Mouse (Mus musculus): ENCODE data around the gene Fmod. TPM values are rescaled to one million over a fixed set of nuclear protein-coding genes. Genes with fewer than 3 reads are reported as not detected.

Gene Fmod
- polyA plus RNA-seq, 1 experiment = 0.23 TPM

GRCm38 (mm10) chr1:134060849-134061569 lies 24.0 kb downstream of the Fmod start:
- TF ChIP-seq MYOG (IDR thresholded peaks at IDR 0.05; ENCODE audit: control insufficient read depth in 1 of 3, insufficient read depth in 1 of 3, insufficient read length in 2 of 3, low read depth in 2 of 3) (peak in 2 of 3 experiments; percentile 57 to 65), USF1 (IDR thresholded peaks at IDR 0.05; ENCODE audit: low read depth) (no peak), MYOD1 (IDR thresholded peaks at IDR 0.05; ENCODE audit: control insufficient read depth in 1 of 3, insufficient read length in 2 of 3, low read depth in 2 of 3) (peak in 2 of 3 experiments; percentile 58 to 77), E2F4 (IDR thresholded peaks at IDR 0.05; ENCODE audit: insufficient read depth) (no peak), POLR2A (IDR thresholded peaks at IDR 0.05; ENCODE audit: insufficient read length, low read depth) (peak; percentile 63), TCF3 (IDR thresholded peaks at IDR 0.05; ENCODE audit: insufficient read length, low read depth) (no peak)
- peak overlapping the region; percentile 84 for H3K4me2 ChIP-seq (ENCODE audit: low read depth)
- H3ac ChIP-seq (ENCODE audit: control insufficient read depth, insufficient read length) = no peak overlapping the region
- no peaks in the 10 kb centered on the region for H3K79me2 ChIP-seq (ENCODE audit: control insufficient read depth, insufficient read depth)
- peak overlapping the region; percentile 14 for H3K4me3 ChIP-seq
- no peaks in the 10 kb centered on the region for H3K36me3 ChIP-seq (ENCODE audit: control insufficient read depth, insufficient read depth)
- no peaks in the 10 kb centered on the region for H3K27me3 ChIP-seq (ENCODE audit: control insufficient read depth, insufficient read depth, insufficient read length)

- TF ChIP-seq TCF12 (IDR thresholded peaks at IDR 0.05; ENCODE audit: insufficient read depth, poor library complexity, severe bottlenecking) = no peak
- TF ChIP-seq USF1 (IDR thresholded peaks at IDR 0.05; ENCODE audit: low read depth) = no peak
- TF ChIP-seq E2F4 (IDR thresholded peaks at IDR 0.05; ENCODE audit: insufficient read depth) = no peak
- TF ChIP-seq MAX (IDR thresholded peaks at IDR 0.05; ENCODE audit: low read depth) = no peak
- no peak for TF ChIP-seq TCF3 (IDR thresholded peaks at IDR 0.05; ENCODE audit: insufficient read length, low read depth)
- no peak for TF ChIP-seq POLR2AphosphoS2 (IDR thresholded peaks at IDR 0.05; ENCODE audit: insufficient read length, low read depth)
- TF ChIP-seq CEBPB (IDR thresholded peaks at IDR 0.05; ENCODE audit: insufficient read depth, poor library complexity, severe bottlenecking) = no peak
- TF ChIP-seq MYOG (IDR thresholded peaks at IDR 0.05; ENCODE audit: control insufficient read depth in 1 of 3, insufficient read depth in 1 of 3, insufficient read length in 2 of 3, low read depth in 2 of 3) = no peak
- TF ChIP-seq SRF (IDR thresholded peaks at IDR 0.05; ENCODE audit: control insufficient read depth, insufficient read length, low read depth) = no peak
- no peak for TF ChIP-seq REST (IDR thresholded peaks at IDR 0.05; ENCODE audit: insufficient read depth, insufficient read length)
- no peak for TF ChIP-seq POLR2A (IDR thresholded peaks at IDR 0.05; ENCODE audit: insufficient read length, low read depth)
- TF ChIP-seq MYOD1 (IDR thresholded peaks at IDR 0.05; ENCODE audit: control insufficient read depth in 1 of 3, insufficient read length in 2 of 3, low read depth in 2 of 3) = no peak
- H3ac ChIP-seq (ENCODE audit: control insufficient read depth, insufficient read length) = no peak overlapping the region
- H3K4me3 ChIP-seq = no peak overlapping the region
- no peak overlapping the region for H3K4me2 ChIP-seq (ENCODE audit: low read depth)
- H3K36me3 ChIP-seq (ENCODE audit: control insufficient read depth, insufficient read depth) = no peaks in the 10 kb centered on the region
- H3K27me3 ChIP-seq (ENCODE audit: control insufficient read depth, insufficient read depth, insufficient read length) = no peaks in the 10 kb centered on the region
- no peaks in the 10 kb centered on the region for H3K79me2 ChIP-seq (ENCODE audit: control insufficient read depth, insufficient read depth)
Observed at GRCm38 (mm10) chr1:134061915-134062314, 24.9 kb downstream of the Fmod start.

- H3ac ChIP-seq (ENCODE audit: control insufficient read depth, insufficient read length) = no peak overlapping the region
- no peak overlapping the region for H3K4me3 ChIP-seq
- no peaks in the 10 kb centered on the region for H3K36me3 ChIP-seq (ENCODE audit: control insufficient read depth, insufficient read depth)
- no peak for TF ChIP-seq REST (IDR thresholded peaks at IDR 0.05; ENCODE audit: insufficient read depth, insufficient read length)
- no peak overlapping the region for H3K4me2 ChIP-seq (ENCODE audit: low read depth)
- H3K79me2 ChIP-seq (ENCODE audit: control insufficient read depth, insufficient read depth) = no peaks in the 10 kb centered on the region
- no peaks in the 10 kb centered on the region for H3K27me3 ChIP-seq (ENCODE audit: control insufficient read depth, insufficient read depth, insufficient read length)
Observed at GRCm38 (mm10) chr1:134062411-134063085, 25.5 kb downstream of the Fmod start.

- Histone ChIP-seq H3K4me2 (ENCODE audit: low read depth) (no peak overlapping the region), H3K27me3 (ENCODE audit: control insufficient read depth, insufficient read depth, insufficient read length) (no peaks in the 10 kb centered on the region), H3K36me3 (ENCODE audit: control insufficient read depth, insufficient read depth) (no peaks in the 10 kb centered on the region), H3K79me2 (ENCODE audit: control insufficient read depth, insufficient read depth) (no peaks in the 10 kb centered on the region), H3K4me3 (no peak overlapping the region), H3ac (ENCODE audit: control insufficient read depth, insufficient read length) (no peak overlapping the region)
- TF ChIP-seq MYOG (IDR thresholded peaks at IDR 0.05; ENCODE audit: control insufficient read depth in 1 of 3, insufficient read depth in 1 of 3, insufficient read length in 2 of 3, low read depth in 2 of 3) (peak in 1 of 3 experiments; percentile 47), MYOD1 (IDR thresholded peaks at IDR 0.05; ENCODE audit: control insufficient read depth in 1 of 3, insufficient read length in 2 of 3, low read depth in 2 of 3) (peak in 2 of 3 experiments; percentile 34 to 40), USF1 (IDR thresholded peaks at IDR 0.05; ENCODE audit: low read depth) (no peak)
Observed at GRCm38 (mm10) chr1:134063086-134063772, 26.2 kb downstream of the Fmod start.

- H3K79me2 ChIP-seq (ENCODE audit: control insufficient read depth, insufficient read depth) = no peaks in the 10 kb centered on the region
- H3K36me3 ChIP-seq (ENCODE audit: control insufficient read depth, insufficient read depth) = no peaks in the 10 kb centered on the region
- H3K27me3 ChIP-seq (ENCODE audit: control insufficient read depth, insufficient read depth, insufficient read length) = no peaks in the 10 kb centered on the region
- no peak overlapping the region for H3K4me2 ChIP-seq (ENCODE audit: low read depth)
- no peak for TF ChIP-seq MYOG (IDR thresholded peaks at IDR 0.05; ENCODE audit: control insufficient read depth in 1 of 3, insufficient read depth in 1 of 3, insufficient read length in 2 of 3, low read depth in 2 of 3)
- TF ChIP-seq POLR2AphosphoS2 (IDR thresholded peaks at IDR 0.05; ENCODE audit: insufficient read length, low read depth) = no peak
- no peak for TF ChIP-seq REST (IDR thresholded peaks at IDR 0.05; ENCODE audit: insufficient read depth, insufficient read length)
- TF ChIP-seq TCF3 (IDR thresholded peaks at IDR 0.05; ENCODE audit: insufficient read length, low read depth) = no peak
- H3K4me3 ChIP-seq = no peak overlapping the region
- H3ac ChIP-seq (ENCODE audit: control insufficient read depth, insufficient read length) = no peak overlapping the region
Observed at GRCm38 (mm10) chr1:134063773-134064125, 26.7 kb downstream of the Fmod start.

Data from myocyte (in vitro differentiated cells).